ENCODE assay signal across 8 mouse cellular contexts in genomic region chr1:93343504-93344047, GRCm38 (mm10). TPM values are rescaled to one million over a fixed set of nuclear protein-coding genes. Genes with fewer than 3 reads are reported as not detected.
A peak's percentile ranks its signal among the peaks of the same experiment; 100 is the strongest.
DNase-seq lines count a peak whose midpoint lies in the region; ATAC-seq lines count a peak whose summit lies in the region.

No protein-coding gene starts in this region.

- peak overlapping the region; percentile 93 for H3K4me2 ChIP-seq in hindbrain, embryonic 16.5 days (ENCODE audit: low read length)

- peaks cover 9% of the 10 kb centered on the region for H3K4me1 ChIP-seq in hindbrain, embryonic 16.5 days (ENCODE audit: control insufficient read depth, insufficient read depth, low read depth, low read length)

- peak; percentile 97 for ATAC-seq in hindbrain, embryonic 16.5 days
- peak; percentile 87 for ATAC-seq in megakaryocyte, adult 5-6 weeks (ENCODE audit: poor library complexity, severe bottlenecking)

- peak overlapping the region; percentile 76 for H3K27ac ChIP-seq in hindbrain, embryonic 16.5 days (ENCODE audit: low read depth, low read length)

- H3K36me3 ChIP-seq in hindbrain, embryonic 16.5 days (ENCODE audit: control insufficient read depth, insufficient read depth, low read length), result 0 out of 2 replicates have a peak, but pooled peaks cover 4% of the 10 kb centered on the region

- no peaks in the 10 kb centered on the region for H3K9me3 ChIP-seq in hindbrain, embryonic 16.5 days (ENCODE audit: control insufficient read depth, low read length)

- H3K27me3 ChIP-seq in hindbrain, embryonic 16.5 days (replicated peaks; ENCODE audit: control insufficient read depth, insufficient read depth, low read length), result no peaks in the 10 kb centered on the region

- H3K9ac ChIP-seq in hindbrain, embryonic 16.5 days (ENCODE audit: low read depth, low read length), result peak overlapping the region; percentile 91

- peak overlapping the region; percentile 94 for H3K4me3 ChIP-seq in hindbrain, embryonic 16.5 days (ENCODE audit: low read length)

- WGBS in hindbrain, embryonic 16.5 days, result 0% methylated on average over 37 of the region's 39 CpGs

- DNase-seq in ZHBTc4 (ENCODE audit: low read depth, low spot score), result peak; percentile 98
- DNase-seq in cerebellum, postnatal 4 days (ENCODE audit: low spot score in 2 of 2), result peak; percentile 84 to 93
- peak; percentile 96 for DNase-seq in gastrocnemius, adult 18-20 months (ENCODE audit: low spot score)
- DNase-seq in left cerebral cortex, adult 18-20 months (ENCODE audit: low spot score in 2 of 2), result peak; percentile 95 to 96
- DNase-seq in right cerebral cortex, postnatal 14 days, result peak; percentile 93
- DNase-seq in urinary bladder, postnatal 4 days (ENCODE audit: low spot score in 2 of 2), result peak; percentile 91 to 93

RNA-seq across cellular contexts. Expression of gene Pask, which starts 0.3 kb away (rescaled TPM):
- total RNA-seq in gastrocnemius, adult 18-20 months (2021), result under 1 TPM; 0.07 to 0.32 TPM
- 5.2 and 6.4 TPM in 2 replicates for polyA plus RNA-seq in hindbrain, embryonic 16.5 days (2015; fragmentation: Nextera tagmentation; extraction: Ambion mirVana)
- total RNA-seq in left cerebral cortex, adult 18-20 months (2021), result 1 to 10 TPM; 5.5 to 6.8 TPM
- total RNA-seq in megakaryocyte, adult 5-6 weeks (2015), result 3.6 and 4.1 TPM in 2 replicates
- 4.3 and 9.9 TPM in 2 replicates for total RNA-seq in megakaryocyte, adult 5-6 weeks (2017)

RNA-seq across cellular contexts. Expression of gene Ppp1r7, which starts 0.9 kb away (rescaled TPM):
- 10 to 100 TPM; 16.2 to 21.0 TPM for total RNA-seq in gastrocnemius, adult 18-20 months (2021)
- polyA plus RNA-seq in hindbrain, embryonic 16.5 days (2015; fragmentation: Nextera tagmentation; extraction: Ambion mirVana), result 47.9 and 56.0 TPM in 2 replicates
- 10 to 100 TPM; 82.1 to 87.1 TPM for total RNA-seq in left cerebral cortex, adult 18-20 months (2021)
- total RNA-seq in megakaryocyte, adult 5-6 weeks (2015), result 18.4 and 29.6 TPM in 2 replicates
- 11.3 and 13.2 TPM in 2 replicates for total RNA-seq in megakaryocyte, adult 5-6 weeks (2017)

RNA-seq across cellular contexts. Expression of gene Ano7, which starts 30.2 kb away (rescaled TPM):
- total RNA-seq in gastrocnemius, adult 18-20 months (2021), result not detected
- 1.1 and 1.7 TPM in 2 replicates for polyA plus RNA-seq in hindbrain, embryonic 16.5 days (2015; fragmentation: Nextera tagmentation; extraction: Ambion mirVana)
- total RNA-seq in left cerebral cortex, adult 18-20 months (2021), result under 1 TPM; 0.07 to 0.51 TPM
- total RNA-seq in megakaryocyte, adult 5-6 weeks (2015), result not detected in 2 replicates
- 1.2 TPM in 1 of 2 replicates, not detected in the other for total RNA-seq in megakaryocyte, adult 5-6 weeks (2017)

RNA-seq across cellular contexts. Expression of gene Mterf4, which starts 37.9 kb away (rescaled TPM):
- 10 to 100 TPM in 1 of 2 experiments, 1 to 10 TPM in 1; 9.3 to 10.0 TPM for total RNA-seq in gastrocnemius, adult 18-20 months (2021)
- polyA plus RNA-seq in hindbrain, embryonic 16.5 days (2015; fragmentation: Nextera tagmentation; extraction: Ambion mirVana), result 33.5 and 33.7 TPM in 2 replicates
- total RNA-seq in left cerebral cortex, adult 18-20 months (2021), result 10 to 100 TPM; 18.0 to 19.3 TPM
- total RNA-seq in megakaryocyte, adult 5-6 weeks (2015), result 4.6 and 11.3 TPM in 2 replicates
- total RNA-seq in megakaryocyte, adult 5-6 weeks (2017), result 17.8 and 20.7 TPM in 2 replicates

Comparison
In these comparisons a context has a peak if more than half of its experiments do, and no peak if none do; other contexts are left out.
1. Peak in every context shown above with its lines: DNase-seq, ATAC-seq, H3K4me3 ChIP-seq and H3K27ac ChIP-seq.